Mouse (Mus musculus): ENCODE measurements around the gene Cnot6. TPM values are rescaled to one million over a fixed set of nuclear protein-coding genes. Genes with fewer than 3 reads are reported as not detected.

Cnot6 gene
- polyA plus RNA-seq, 1 experiment from 2014 or later = 61.5 TPM

GRCm38 (mm10) chr11:49737625-49738024, 25.1 kb upstream of the Cnot6 start:
- ATAC-seq (ENCODE audit: insufficient number of reproducible peaks, low FRiP score) = no peak
- Histone ChIP-seq H3K9me3 (replicated peaks) (no peaks in the 10 kb centered on the region), H3K4me3 (no peak overlapping the region), H3K27me3 (replicated peaks) (no peaks in the 10 kb centered on the region), H3K36me3 (no peaks in the 10 kb centered on the region), H3K27ac (ENCODE audit: poor library complexity, severe bottlenecking) (no peak overlapping the region), H3K4me2 (no peak overlapping the region), H3K4me1 (replicated peaks) (peaks cover 17% of the 10 kb centered on the region), H3K9ac (no peak overlapping the region)
- WGBS = 45% methylated on average over 1 of the region's 1 CpGs

GRCm38 (mm10) chr11:49734771-49735170, 22.2 kb upstream of the Cnot6 start:
- 71% methylated on average over 11 of the region's 11 CpGs for WGBS
- Histone ChIP-seq H3K9ac (no peak overlapping the region), H3K27ac (ENCODE audit: poor library complexity, severe bottlenecking) (no peak overlapping the region), H3K27me3 (replicated peaks) (no peaks in the 10 kb centered on the region), H3K4me3 (no peak overlapping the region), H3K4me2 (no peak overlapping the region), H3K36me3 (no peaks in the 10 kb centered on the region), H3K9me3 (replicated peaks) (no peaks in the 10 kb centered on the region), H3K4me1 (replicated peaks) (peaks cover 32% of the 10 kb centered on the region)
- ATAC-seq (ENCODE audit: insufficient number of reproducible peaks, low FRiP score) = no peak

- Histone ChIP-seq H3K4me2 (no peak overlapping the region), H3K4me3 (no peak overlapping the region), H3K27ac (ENCODE audit: poor library complexity, severe bottlenecking) (no peak overlapping the region; the same call in 1 of the 2 replicates), H3K27me3 (replicated peaks) (no peaks in the 10 kb centered on the region), H3K9me3 (replicated peaks) (no peaks in the 10 kb centered on the region), H3K4me1 (replicated peaks) (peaks cover 22% of the 10 kb centered on the region), H3K9ac (no peak overlapping the region), H3K36me3 (no peaks in the 10 kb centered on the region)
- ATAC-seq (ENCODE audit: insufficient number of reproducible peaks, low FRiP score) = no peak
- 49% methylated on average over 5 of the region's 5 CpGs for WGBS
Measured at GRCm38 (mm10) chr11:49730275-49730948, 17.9 kb upstream of the Cnot6 start.

- Histone ChIP-seq H3K27me3 (replicated peaks) (no peaks in the 10 kb centered on the region), H3K9me3 (replicated peaks) (no peaks in the 10 kb centered on the region), H3K4me1 (replicated peaks) (peaks cover 22% of the 10 kb centered on the region), H3K36me3 (no peaks in the 10 kb centered on the region), H3K4me3 (no peak overlapping the region), H3K4me2 (no peak overlapping the region), H3K27ac (ENCODE audit: poor library complexity, severe bottlenecking) (no peak overlapping the region), H3K9ac (no peak overlapping the region)
- 6% methylated on average over 3 of the region's 3 CpGs for WGBS
- ATAC-seq (ENCODE audit: insufficient number of reproducible peaks, low FRiP score) = no peak
Measured at GRCm38 (mm10) chr11:49727877-49728276, 15.4 kb upstream of the Cnot6 start.

GRCm38 (mm10) chr11:49726800-49727199, 14.3 kb upstream of the Cnot6 start:
- H3K4me2 ChIP-seq = no peak overlapping the region

GRCm38 (mm10) chr11:49724676-49725075, 12.2 kb upstream of the Cnot6 start:
- 78% methylated on average over 2 of the region's 2 CpGs for WGBS
- Histone ChIP-seq H3K9me3 (replicated peaks) (no peaks in the 10 kb centered on the region), H3K4me3 (no peak overlapping the region), H3K27ac (ENCODE audit: poor library complexity, severe bottlenecking) (no peak overlapping the region), H3K9ac (no peak overlapping the region), H3K4me1 (replicated peaks) (peaks cover 18% of the 10 kb centered on the region), H3K27me3 (replicated peaks) (no peaks in the 10 kb centered on the region), H3K4me2 (no peak overlapping the region), H3K36me3 (no peaks in the 10 kb centered on the region)
- no peak for ATAC-seq (ENCODE audit: insufficient number of reproducible peaks, low FRiP score)

More at GRCm38 (mm10) chr11:49726800-49727199, 14.3 kb upstream of the Cnot6 start:
- no peaks in the 10 kb centered on the region for H3K27me3 ChIP-seq (replicated peaks)
- no peak overlapping the region for H3K9ac ChIP-seq
- no peak for ATAC-seq (ENCODE audit: insufficient number of reproducible peaks, low FRiP score)
- no peak overlapping the region for H3K27ac ChIP-seq (ENCODE audit: poor library complexity, severe bottlenecking)
- no peaks in the 10 kb centered on the region for H3K36me3 ChIP-seq
- peaks cover 22% of the 10 kb centered on the region for H3K4me1 ChIP-seq (replicated peaks)
- 52% methylated on average over 8 of the region's 8 CpGs for WGBS
- H3K4me3 ChIP-seq = no peak overlapping the region
- H3K9me3 ChIP-seq (replicated peaks) = no peaks in the 10 kb centered on the region

GRCm38 (mm10) chr11:49723281-49723680, 10.8 kb upstream of the Cnot6 start:
- Histone ChIP-seq H3K27me3 (replicated peaks) (no peaks in the 10 kb centered on the region), H3K9me3 (replicated peaks) (no peaks in the 10 kb centered on the region), H3K4me2 (no peak overlapping the region), H3K4me1 (replicated peaks) (peaks cover 15% of the 10 kb centered on the region), H3K9ac (no peak overlapping the region), H3K27ac (ENCODE audit: poor library complexity, severe bottlenecking) (no peak overlapping the region), H3K4me3 (no peak overlapping the region), H3K36me3 (no peaks in the 10 kb centered on the region)
- 64% methylated on average over 2 of the region's 2 CpGs for WGBS
- no peak for ATAC-seq (ENCODE audit: insufficient number of reproducible peaks, low FRiP score)

GRCm38 (mm10) chr11:49722692-49723091, 10.2 kb upstream of the Cnot6 start:
- H3K9me3 ChIP-seq (replicated peaks) = no peaks in the 10 kb centered on the region
- H3K27ac ChIP-seq (ENCODE audit: poor library complexity, severe bottlenecking) = no peak overlapping the region
- no peak overlapping the region for H3K4me2 ChIP-seq
- no peak overlapping the region for H3K4me3 ChIP-seq
- peaks cover 15% of the 10 kb centered on the region for H3K4me1 ChIP-seq (replicated peaks)
- H3K27me3 ChIP-seq (replicated peaks) = no peaks in the 10 kb centered on the region
- ATAC-seq (ENCODE audit: insufficient number of reproducible peaks, low FRiP score) = no peak
- no peaks in the 10 kb centered on the region for H3K36me3 ChIP-seq
- H3K9ac ChIP-seq = no peak overlapping the region
- WGBS = 84% methylated on average over 6 of the region's 6 CpGs

- Histone ChIP-seq H3K27ac (ENCODE audit: poor library complexity, severe bottlenecking) (no peak overlapping the region; the same call in 1 of the 2 replicates), H3K4me3 (no peak overlapping the region), H3K9ac (no peak overlapping the region), H3K9me3 (replicated peaks) (no peaks in the 10 kb centered on the region), H3K27me3 (replicated peaks) (no peaks in the 10 kb centered on the region), H3K36me3 (no peaks in the 10 kb centered on the region), H3K4me1 (replicated peaks) (peaks cover 10% of the 10 kb centered on the region), H3K4me2 (no peak overlapping the region)
- ATAC-seq (ENCODE audit: insufficient number of reproducible peaks, low FRiP score) = no peak
- WGBS = 28% methylated on average over 1 of the region's 1 CpGs
Measured at GRCm38 (mm10) chr11:49721358-49721757, 8.8 kb upstream of the Cnot6 start.

- Histone ChIP-seq H3K4me1 (replicated peaks) (peaks cover 10% of the 10 kb centered on the region), H3K4me2 (no peak overlapping the region), H3K9ac (no peak overlapping the region), H3K27me3 (replicated peaks) (no peaks in the 10 kb centered on the region), H3K27ac (ENCODE audit: poor library complexity, severe bottlenecking) (no peak overlapping the region), H3K36me3 (no peaks in the 10 kb centered on the region), H3K9me3 (replicated peaks) (no peaks in the 10 kb centered on the region), H3K4me3 (no peak overlapping the region)
- WGBS = 81% methylated on average over 8 of the region's 8 CpGs
- no peak for ATAC-seq (ENCODE audit: insufficient number of reproducible peaks, low FRiP score)
Measured at GRCm38 (mm10) chr11:49719466-49720151, 7.1 kb upstream of the Cnot6 start.

GRCm38 (mm10) chr11:49713336-49714334, 1.1 kb upstream of the Cnot6 start:
- H3K27ac ChIP-seq (ENCODE audit: poor library complexity, severe bottlenecking) = peak overlapping the region; percentile 89

More at GRCm38 (mm10) chr11:49713336-49714334, 1.1 kb upstream of the Cnot6 start:
- Histone ChIP-seq H3K4me3 (peak overlapping the region; percentile 95), H3K27me3 (replicated peaks) (no peaks in the 10 kb centered on the region), H3K4me2 (peak overlapping the region; percentile 70), H3K9ac (peak overlapping the region; percentile 65), H3K4me1 (replicated peaks) (peaks cover 30% of the 10 kb centered on the region), H3K36me3 (no peaks in the 10 kb centered on the region; the same call in 1 of the 2 replicates), H3K9me3 (replicated peaks) (no peaks in the 10 kb centered on the region)
- WGBS = 36% methylated on average over 20 of the region's 20 CpGs
- peak; percentile 41 for ATAC-seq (ENCODE audit: insufficient number of reproducible peaks, low FRiP score)

All from heart, embryonic 12.5 days (tissue).